Mouse (Mus musculus) adipocyte (in vitro differentiated cells): ENCODE data around the gene Atp6v1e2.
A peak's percentile ranks its signal among the peaks of the same experiment; 100 is the strongest.

Experiments
- DNase-seq: peaks from one replicate; pipeline ENCODE4 v3.0.0-alpha.2; 2016; ENCODE audit warnings: low spot score

Gene Atp6v1e2

DNA sequence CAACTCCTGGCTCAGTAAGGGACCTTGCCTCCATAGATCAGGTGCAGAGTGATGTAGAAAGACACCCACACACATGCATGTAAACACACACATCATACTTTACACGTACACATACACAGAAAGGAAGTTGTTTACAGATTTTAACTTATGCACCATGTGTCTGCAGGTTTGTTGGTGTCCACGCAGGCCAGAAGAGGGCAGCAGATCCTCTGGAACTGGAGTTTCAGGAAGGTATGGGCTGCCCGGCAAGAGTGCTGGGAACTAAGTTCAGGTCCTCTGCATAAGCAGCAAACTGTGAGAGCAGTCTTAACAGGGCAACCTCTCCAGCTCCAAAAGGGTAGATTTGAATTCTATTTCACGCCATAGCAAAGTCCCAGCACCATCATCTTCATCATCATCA, 32.2 kb downstream of the Atp6v1e2 start:
- no peak for DNase-seq

GRCm38 (mm10) chr17:86913003-86913607, 34.6 kb downstream of the Atp6v1e2 start:
- DNase-seq = no peak

DNA sequence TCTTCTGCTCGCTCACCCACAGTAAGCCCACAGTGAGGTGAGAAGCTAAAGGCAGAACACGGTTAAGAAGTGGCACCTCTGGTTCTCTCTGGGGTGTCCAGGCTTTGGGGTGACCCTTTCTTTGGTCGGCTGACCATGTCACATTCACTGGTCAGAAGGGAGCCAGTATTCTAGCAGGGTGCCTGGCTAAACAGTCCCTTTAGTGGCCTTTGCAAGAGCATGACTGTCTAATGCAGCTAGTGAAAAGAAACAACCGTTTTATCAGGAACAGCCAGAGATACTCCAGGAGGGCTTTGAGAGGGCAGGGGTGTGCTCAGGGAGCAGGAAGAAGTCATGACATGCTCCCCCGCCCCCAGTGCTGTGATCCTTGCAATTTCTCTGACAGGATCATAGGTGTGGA, 36.4 kb downstream of the Atp6v1e2 start:
- no peak for DNase-seq

GRCm38 (mm10) chr17:86909733-86910495, 37.8 kb downstream of the Atp6v1e2 start:
- DNase-seq = peak; percentile 54

DNA sequence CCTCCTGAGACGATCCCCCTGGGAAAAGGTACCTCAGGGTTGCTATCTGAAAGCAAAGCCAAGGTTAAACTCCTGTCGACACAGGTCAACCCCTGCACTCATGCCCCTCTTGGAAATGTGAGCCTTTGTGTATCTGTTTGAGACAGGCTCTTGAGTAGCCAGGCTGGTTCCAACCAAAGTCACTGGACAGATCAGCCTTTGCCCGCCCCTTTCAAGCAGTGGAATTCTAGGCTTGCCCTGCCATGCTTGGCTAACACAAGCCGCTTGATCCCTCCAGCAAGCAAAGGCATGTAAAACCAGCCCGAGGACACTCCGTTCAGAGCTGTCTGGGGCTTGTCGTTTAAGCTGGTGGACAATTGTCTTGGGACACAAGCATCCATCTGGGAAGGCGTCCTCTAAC, 39.4 kb downstream of the Atp6v1e2 start:
- DNase-seq = no peak

- no peak for DNase-seq
These were observed 40.6 kb downstream of the Atp6v1e2 start for GRCm38 (mm10) chr17:86907092-86907491.

- DNase-seq = no peak
These were observed 41.1 kb downstream of the Atp6v1e2 start for GRCm38 (mm10) chr17:86906601-86907000.

DNA sequence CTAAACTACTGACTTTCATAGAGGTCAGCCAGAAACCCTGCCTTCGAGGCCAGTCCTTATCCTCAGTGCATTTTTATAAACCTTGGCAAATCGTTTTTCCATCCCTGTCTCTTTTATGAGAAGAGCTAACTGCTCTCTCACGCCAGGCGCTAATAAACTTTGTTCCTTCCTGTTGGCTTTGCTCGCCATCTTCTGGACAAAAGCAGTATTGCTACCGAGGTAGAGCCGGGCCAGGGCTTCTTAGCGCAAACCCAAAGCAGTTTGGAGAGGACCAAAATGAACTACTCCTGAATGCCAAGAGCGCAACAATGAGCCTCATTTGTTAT, 41.6 kb downstream of the Atp6v1e2 start:
- DNase-seq = peak; percentile 90

GRCm38 (mm10) chr17:86905297-86906135, 42.2 kb downstream of the Atp6v1e2 start:
- DNase-seq = no peak

DNA sequence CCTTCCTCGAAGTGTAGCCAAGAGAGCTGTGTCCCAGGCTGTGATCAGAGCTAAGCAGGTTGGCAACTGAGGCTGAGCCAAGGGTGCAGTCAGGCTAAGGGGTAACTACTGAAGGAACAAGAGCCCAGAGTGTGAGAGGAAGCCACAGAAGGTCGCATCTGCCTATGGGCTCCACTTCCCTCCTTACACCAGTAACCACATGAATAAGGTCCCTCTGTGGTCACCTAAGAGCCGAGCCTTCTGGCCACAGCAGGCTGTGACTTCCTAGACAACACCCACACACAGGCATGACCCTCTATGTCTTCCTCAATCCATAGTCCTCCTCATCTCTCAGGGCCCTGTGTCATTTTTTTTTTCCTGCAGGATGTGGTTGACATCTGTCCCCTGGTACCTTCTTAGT, 43.5 kb downstream of the Atp6v1e2 start:
- no peak for DNase-seq

- no peak for DNase-seq
These were observed 44.1 kb downstream of the Atp6v1e2 start for GRCm38 (mm10) chr17:86903596-86903995.

- DNase-seq = no peak
These were observed 45.2 kb downstream of the Atp6v1e2 start for GRCm38 (mm10) chr17:86902399-86903067.

DNA sequence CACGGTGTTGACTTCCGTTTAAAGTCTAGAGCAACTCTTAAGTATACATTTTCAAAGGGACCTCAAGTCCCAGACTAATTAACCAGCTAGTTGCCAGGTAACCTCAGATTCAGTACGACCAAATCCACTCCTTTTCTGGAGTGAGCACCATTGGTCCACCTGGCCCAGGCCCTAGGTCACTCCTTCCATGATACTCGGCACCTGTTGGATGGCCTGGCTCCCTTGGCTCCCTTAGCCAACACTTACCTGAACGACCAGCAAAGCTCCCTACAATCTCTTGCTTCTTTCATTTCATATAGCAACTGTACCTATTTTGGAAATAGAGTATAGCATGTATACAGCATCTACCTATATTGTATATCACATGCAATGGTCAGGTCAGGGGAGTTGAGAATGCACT, 47.1 kb downstream of the Atp6v1e2 start:
- DNase-seq = no peak

- DNase-seq = no peak
These were observed 47.9 kb downstream of the Atp6v1e2 start for GRCm38 (mm10) chr17:86899821-86900220.

DNA sequence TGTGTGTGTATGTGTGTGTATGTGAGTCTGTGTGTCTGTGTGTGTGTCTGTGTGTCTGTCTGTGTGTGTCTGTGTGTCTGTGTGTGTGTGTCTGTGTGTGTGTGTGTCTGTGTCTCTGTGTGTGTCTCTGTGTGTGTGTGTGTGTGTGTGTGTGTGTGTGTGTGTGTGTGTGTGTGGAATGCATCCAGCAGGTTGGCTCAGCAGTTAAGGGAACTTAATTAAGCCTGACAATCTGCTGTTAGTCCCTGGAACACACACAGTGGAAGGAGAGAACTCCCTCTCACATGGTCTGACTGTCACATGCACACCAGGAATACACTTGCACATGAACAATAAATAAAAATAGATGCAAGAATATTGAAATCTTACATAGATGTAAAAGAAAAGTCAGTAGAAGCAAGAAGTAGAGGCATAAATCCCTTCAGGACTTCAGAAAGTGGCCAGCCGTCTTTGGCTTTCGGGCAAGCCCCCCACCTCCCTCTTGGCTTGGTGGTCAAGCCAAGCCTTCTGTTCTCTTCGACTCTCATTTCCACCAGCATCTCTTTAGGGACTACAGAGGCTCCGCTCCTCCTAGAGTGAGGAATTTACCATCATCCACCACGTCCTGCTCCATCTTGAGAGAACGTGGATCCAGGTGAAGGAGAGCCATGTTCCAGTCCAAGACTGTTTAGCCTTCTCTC, 50.1 kb downstream of the Atp6v1e2 start:
- no peak for DNase-seq

DNA sequence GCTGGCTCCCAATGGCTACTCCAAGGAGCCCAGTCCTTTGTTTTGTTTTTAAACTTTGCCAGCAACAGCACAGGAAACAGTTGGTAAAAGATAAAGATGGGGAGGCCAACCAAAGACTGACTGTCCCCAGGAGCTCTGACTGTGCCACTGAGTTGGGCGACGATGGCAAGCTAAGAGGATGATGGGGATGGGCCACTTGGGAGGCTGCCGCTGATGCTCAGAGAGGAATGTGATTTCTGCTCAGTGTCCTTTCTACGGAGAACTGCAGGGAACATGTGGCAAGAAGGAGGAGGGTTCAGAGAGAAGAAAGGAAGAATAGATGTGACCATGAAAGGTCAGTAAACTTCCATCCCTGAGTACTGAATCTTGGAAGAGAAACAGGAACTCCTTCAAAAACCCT, 52.5 kb downstream of the Atp6v1e2 start:
- DNase-seq = no peak
